Mouse (Mus musculus): ENCODE results near the gene Exosc5.

The Exosc5 gene

DNA sequence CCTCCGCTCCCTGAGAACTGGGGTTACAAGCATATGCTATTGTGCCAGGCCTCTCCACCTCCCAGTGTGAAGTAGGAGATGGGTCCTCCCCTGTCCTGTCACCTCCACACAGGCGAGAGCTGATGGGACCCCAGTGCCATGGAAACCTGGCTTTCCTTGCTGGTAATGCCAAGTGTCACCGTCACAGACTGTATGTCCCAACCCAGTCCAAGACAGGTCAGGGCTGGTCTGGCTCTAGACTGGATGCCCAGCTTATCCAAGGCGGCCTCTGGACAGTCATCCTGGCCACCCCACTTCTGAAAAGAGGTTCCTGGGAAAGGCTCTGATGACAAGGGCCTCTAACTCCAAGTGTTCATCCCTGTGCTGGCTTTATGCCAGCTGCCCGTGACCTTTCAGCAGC, 21.9 kb upstream of the Exosc5 start:
- no peak for DNase-seq

DNA sequence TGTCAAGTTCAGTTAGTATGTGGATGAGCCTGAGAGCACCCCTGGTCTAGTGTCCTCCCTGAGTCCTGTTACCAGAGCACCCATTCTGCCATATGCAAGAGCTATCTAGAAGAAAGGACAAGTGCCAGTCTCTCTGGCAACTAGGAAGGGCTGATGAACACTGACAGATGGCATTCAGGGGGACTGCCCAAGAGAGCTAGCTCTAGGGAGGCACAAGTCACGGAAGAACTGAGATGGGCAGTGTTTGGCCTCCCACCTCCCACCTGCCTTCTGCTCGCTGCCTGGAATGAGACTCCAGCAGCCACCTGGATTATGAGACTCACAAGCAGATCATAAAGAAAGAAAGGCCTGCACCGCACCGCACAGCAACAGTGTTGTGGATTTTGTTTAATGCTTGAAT, 19.2 kb upstream of the Exosc5 start:
- no peak for DNase-seq

DNA sequence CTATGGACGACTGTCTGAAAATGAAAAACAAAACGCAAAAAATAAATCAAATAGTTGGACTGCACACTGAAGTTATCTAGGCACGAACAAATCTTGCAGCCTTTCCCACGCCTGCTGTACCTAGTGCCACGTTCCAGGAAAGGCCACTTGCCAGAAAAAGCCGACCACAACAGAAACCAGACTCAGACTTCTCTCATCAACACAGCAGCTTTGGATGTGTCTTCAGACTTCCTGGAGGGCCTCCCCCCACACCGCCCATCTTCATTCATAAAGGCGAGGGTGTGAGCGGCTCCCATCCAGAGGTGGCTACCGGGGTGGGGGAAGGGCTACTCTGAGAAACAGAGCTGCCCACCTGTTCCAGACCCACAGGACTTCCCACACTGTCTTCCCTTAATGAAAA, 14.8 kb upstream of the Exosc5 start:
- no peak for DNase-seq

DNA sequence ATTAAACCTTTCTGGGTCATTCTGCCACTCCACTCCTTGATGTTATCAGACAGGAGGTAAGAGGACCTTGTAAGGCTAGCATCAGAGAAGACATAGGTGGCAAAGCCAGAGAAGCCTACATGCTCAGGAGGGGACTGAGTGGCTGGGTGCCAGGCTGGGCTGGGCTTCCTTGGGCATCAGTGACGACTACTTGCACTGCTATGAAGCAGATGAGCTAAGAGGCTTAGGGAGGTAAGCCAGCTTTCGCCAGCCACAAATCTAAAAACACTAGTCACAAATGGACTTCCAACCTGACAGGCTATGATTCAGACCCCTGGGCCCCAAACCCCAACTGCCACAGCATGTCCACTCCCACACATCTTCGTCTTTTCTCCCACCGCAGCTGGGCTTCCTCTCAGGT, 14.3 kb upstream of the Exosc5 start:
- no peak for DNase-seq

DNA sequence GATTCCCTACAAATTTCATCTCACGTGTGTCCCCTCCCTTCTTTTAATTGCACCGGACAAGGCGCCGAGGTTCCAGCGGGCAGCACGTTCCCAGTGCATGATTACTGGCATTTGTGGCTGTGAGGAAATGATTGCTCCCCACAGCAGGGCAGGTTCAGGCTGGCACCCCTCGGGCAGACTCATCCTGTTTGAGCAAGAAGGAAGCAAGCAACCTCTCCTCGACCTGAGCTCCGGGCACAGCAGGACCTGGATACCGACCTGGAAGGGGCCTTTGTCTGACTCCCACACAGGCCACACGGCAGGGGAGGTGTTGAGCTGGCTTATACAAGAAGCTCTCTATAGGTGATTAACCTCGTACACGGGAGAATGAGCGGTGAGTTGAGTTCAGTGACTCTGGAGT, 13.9 kb upstream of the Exosc5 start:
- DNase-seq, result no peak

DNA sequence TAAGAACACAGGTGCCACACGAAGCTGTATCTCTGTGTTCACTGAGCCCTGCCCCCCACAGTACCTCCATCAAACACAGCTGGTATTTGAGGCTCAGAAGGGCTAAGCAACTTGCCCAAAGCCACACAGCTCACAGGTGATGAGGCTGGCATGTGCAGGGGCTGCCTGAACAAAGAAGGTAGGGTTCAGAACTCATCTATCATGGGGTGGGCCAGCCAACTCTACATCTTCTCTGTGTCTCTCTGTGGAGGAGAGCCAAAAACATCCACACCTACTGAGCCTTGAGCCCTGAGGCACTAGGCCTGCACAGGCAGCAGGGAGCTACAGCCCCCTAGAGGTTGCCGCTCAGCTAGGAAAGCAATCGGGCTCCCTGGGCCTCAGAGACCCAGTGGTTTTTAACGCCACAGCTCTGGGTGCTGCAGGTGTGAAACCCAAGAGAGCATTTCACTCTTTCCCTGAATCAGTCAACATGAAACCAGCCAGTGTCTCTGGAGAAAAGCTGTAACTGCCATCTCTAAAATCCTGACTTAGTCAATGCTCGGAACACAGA, 11.3 kb upstream of the Exosc5 start:
- peak; percentile 27 for DNase-seq

DNA sequence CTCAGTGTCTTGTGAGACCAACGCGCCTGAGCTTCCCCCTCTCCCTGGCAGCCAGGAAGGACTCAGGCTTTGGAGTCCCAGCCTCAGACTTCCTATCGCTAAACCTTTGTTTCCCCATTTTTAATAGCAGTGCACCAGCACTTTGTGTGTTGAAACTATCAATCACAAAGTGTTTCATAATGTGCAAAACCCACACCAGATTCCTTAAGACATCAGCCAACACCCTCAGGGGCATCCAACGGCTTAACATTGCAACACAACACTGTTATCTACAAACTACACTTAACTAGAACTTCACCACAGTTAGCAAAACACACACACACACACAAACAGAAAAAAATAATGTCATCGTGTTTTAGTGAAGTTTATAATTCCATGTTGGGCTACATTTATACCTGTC, 9.1 kb upstream of the Exosc5 start:
- no peak for DNase-seq

DNA sequence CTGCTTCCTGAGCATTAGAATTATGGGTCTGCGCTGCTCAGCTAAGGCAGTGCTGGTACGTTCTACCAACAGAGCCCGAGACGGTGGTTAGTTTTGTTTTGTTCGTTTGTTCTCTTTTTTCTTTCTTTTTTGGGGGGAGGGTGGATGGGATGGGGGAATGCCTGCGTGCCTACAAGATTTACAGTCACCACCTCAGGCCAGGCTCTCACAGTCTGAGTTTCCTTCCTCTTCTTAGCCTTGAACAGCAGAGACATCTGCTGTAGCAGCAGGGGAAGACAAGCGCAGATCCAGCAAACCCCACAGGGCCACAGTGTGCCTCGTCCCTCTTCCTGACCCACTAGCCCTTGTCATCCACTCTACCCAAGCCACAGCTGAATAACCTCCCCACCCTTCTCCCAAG, 7.7 kb upstream of the Exosc5 start:
- DNase-seq, result peak; percentile 31

DNA sequence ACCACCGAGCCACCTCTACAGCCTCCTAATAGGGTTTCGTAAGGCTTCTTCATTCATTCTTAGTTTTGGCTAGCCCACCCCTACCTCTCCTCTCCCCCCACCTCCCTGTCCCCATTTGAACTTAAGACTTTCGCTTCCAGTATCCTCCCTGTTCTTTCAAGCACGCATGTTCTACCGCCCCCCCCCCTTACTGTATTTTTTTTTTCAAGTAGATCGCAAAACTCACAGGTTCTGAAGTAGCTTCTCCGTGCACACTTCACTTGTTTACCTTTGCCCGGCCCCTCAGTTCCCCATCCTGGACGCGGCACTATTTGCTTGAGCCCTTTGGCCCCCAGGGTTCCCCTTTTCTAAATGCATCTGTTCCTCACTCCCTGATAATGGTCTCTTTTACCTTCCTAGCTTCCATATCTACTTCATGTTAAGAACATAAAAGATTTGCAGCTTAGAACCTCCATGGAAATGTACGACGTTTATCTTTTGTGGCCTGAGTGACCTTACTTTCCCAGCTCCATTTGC, 6.7 kb upstream of the Exosc5 start:
- no peak for DNase-seq

DNA sequence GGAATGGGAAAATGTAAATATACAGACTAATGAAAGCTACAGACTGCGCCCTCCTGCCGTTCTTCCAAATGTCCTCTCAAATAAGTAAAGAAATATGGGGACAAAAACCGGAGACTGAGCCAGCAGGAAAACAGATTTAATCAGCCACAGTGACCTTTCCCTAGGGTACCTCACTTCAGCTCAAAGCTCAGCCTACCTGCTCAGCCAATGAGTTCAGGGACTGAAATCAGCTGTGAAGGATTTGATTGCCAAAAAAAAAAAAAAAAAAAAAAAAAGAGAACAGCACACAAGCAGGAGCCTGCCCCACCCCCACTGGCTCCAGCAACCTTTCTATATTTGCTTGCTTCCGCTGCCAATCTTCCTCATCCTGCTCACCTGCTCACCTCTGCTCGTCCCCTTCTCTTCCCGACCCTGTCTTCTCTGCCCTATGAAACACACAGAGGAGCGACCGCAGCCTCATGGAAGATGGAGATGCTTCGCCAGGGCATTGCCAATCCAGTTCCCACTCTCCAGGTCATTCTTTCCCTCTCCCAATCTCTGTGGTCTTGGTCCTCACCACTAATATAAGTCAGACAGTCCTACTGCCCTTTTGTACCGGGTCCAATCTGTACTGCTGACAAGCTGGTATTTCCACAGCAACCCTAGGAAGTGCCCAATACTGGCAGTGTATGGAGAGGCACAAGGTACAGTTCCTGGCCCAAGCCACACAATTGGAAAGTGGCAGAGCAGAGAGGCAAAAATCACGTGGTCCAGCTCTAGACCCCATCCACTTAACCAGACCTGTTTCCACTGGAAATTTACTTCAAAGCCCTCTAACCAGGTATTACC, 3.1 kb upstream of the Exosc5 start:
- no peak for DNase-seq

DNA sequence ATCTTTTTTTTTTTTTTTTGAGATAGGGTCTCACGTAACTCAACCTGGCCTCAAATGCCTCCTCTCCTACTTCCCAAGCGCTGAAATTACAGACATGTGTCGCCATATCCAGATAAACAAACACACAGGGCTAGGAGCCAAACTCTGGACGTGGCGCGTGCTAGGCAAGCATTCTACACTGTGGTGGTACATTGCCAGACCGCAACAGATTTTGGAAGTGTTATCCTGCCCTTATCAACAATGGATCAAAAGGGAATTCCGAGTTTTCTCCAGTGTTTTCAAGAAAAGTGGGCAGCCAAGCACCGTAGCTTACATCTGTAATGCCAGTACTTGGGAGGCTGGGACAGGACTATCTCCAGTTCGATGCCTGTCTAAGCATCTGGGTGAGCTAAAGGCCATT, 1.2 kb upstream of the Exosc5 start:
- no peak for DNase-seq

DNA sequence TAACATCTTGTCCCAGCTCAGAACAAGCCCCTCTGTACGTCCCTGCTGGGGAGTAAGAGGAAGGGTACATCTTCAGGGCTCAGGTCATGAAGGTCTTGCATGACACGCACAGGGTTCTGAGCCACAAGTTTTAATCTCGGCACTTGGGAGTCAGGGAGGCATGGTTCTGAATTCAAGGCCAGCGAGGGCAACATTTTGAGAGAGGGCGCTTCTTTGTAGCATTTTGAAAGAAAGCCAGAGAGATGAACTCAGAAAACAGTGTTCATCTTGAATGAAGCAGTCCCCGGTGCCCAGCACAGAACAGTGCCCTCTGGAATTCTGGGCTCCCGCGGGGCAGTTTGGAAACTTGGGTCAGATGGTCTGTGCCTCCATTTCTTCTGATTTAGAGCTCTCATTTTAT, 7.4 kb downstream of the Exosc5 start:
- DNase-seq, result no peak

DNA sequence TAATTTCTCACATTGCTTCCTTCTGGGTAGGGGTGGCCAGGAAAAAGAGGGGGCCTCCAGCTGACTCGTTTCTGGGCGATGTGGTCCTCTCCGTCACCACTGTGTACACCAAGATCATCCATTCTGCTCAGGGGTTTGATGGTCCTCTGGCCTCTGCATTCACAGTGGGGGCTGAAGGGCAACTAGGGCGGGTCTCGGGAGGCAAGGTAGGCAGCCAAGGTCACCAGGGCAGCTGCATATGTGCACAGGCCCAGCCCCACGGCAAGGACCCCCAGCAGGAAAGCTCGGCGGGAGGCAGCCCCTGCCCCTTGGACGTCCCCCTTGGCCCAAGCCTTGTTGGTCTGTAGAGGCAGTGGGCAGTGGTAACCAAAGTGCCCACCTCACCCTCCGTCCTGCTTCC, 10.2 kb downstream of the Exosc5 start:
- no peak for DNase-seq

DNA sequence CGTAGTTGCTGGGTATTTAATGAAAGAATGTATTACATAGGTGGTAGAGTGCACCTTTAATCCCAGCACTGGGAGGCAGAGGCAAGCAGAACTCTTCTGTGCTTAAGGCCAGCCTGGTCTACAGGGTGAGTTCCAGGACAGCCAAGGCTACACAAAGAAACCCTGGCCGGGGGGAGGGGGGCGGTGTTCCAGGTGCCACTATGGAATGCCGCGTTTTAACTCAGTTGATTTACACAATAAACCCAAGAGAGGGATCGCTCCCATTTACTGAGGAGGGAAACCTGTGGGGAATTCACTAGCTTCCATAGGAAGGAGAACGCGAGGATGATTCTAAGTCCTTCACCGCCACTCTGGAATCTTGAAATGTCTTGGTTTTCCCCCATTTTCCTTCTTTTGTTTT, 10.7 kb downstream of the Exosc5 start:
- no peak for DNase-seq

DNA sequence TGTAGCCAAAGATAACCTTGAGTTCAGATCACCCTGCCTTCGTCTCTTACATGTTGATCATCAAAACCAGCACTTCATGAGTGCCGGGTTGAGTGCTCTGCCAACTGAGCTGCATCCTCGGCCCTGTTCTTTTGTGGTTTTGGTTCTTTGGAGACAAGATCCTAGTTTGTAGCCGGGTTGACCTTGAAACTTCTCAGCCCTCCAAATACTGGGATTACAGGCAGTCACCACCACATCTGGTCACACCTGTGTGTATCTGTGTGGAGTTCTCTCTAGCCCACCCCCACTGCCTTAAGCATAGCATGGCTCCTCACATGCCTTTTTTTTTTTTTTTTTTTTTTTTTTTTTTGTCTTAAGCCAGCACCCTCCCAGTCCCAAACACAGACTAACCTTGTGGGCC, 11.1 kb downstream of the Exosc5 start:
- DNase-seq, result no peak

DNA sequence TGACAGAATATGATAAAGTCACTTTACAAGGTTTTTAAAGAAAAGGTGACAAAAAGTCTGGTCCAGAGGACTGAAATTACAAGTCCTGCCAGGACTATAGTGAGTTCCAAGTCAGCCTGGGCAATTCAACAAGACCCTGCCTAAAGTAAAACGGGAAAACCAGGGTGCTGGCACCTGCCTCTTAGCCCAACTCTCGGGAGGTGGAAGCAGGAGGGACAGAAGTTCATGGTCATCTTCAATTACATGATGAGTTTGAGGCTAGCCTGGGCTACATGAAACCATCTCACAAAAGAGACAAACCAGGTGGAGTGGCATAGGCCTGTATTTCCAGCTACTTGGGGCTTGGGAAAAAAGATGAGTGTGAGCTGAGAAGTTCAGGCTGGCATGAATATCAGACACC, 12.7 kb downstream of the Exosc5 start:
- no peak for DNase-seq

DNA sequence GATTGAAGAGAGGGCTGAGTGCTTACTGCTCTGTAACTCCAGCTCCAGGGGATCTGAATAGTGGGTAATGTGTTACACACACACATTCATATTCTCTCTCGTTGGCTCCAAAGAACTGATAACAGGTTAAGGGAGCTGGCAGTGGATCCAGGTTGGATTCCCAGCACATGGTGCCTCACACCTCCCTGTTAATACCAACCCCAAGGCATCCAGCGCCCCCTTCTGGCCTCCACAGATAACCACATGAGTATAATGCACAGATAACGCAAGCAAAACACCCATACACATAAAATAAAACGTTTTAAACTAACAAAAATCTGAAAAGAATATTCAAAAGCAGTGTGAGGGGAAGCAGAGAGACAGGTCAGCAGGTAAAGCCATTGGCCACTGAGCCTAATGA, 13.5 kb downstream of the Exosc5 start:
- DNase-seq, result no peak

DNA sequence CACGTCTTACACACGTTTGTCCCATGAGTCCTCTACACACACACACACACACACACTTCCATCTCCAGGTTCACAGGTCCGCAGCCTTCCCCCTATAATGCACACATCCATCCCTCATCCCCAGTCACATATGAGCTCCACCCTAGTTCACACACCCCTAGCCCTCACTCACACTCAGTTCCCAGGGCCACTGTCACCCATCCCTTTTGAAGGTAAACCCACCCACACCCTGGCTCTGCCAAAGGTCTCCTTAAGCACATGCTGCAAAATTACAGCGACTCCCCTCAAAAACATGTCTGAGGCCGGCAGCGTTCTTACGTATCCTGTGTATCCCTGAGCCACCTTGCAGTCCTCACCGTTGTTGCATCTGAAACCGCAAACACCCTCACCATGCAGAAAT, 15.3 kb downstream of the Exosc5 start:
- DNase-seq, result no peak

DNA sequence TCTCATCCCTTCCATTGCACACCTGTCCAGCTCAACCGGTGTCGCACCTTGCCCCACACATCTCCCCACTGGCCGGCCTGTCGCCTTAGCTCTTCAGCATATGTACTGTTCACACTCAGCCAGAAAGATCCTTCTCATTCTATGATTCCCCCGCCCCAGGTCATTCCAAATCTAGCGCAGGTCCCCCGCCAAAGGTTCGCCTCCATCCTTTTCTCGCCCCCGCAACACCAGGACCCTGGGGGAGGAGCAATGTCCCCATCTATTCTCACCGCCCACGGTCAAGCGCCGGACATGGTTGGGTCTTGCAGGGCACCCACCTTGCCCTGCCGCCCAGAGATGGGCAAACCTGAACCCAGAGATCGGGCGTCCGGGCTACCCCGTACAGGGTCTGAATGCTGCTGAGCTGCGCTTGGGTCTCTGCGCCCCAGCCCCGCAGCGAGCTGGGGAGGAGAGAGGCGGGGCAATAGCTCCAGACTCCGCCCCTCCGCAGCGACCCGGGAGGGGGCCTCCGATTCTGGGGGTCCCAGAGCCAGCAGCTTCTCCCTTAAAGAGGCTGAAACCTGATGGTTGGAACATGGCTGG, 15.8 kb downstream of the Exosc5 start, which contains the start of gene Tmem91:
TSS of gene Tmem91 (minus strand) at position 448 of the 582 bp plus-strand sequence.
- DNase-seq, result no peak

DNA sequence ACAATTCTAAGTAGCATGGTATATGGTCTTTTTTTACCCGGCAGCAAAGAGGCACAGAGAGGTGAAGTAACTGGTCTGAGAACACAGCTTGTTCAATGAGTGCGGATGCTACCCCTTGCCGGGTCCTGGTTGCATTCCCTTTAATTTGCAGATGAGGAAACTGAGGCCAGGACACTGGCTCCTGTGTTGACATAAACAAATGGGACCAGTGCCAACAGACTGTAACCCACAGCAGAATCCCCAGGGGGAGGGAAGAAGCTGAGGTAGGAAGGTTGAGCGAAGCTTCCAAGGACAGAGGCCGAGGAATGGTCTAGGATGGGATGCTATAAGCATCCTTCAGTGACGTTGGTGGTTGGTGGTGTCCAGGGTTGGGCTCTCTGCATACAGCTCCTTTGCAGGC, 16.4 kb downstream of the Exosc5 start:
- no peak for DNase-seq

DNA sequence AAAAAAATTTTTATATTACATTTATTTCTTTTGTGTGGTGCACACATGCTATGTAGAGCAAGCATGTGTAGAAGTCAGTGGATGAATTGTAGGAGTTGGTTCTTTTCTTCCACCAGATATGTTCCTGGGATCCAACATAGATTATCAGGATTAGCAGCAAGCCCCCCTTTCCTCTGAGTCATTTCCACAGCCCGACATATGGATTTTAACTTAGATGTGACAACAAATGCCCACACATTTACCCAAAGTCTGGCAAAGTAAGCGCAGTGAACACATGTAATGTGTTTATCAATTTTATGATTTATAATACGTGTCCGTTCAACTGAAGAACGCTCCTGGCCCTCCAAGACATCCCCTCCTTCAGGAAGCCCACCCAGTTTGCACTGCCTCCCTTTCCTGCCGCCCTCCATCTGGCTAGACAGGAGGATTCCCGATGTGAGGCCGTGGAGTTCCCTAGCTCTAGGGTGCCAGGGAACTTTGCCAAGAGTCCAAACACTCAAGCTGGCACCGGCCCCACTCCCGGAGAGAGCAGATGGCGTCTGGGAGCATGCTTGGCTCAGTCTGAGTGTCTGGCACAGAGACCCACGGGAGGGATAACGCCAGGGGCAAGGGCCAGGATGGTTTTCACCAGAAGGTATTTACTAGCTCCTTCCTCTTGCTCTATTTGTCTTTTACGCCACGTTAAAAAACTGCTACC, 17.3 kb downstream of the Exosc5 start:
- DNase-seq, result no peak

DNA sequence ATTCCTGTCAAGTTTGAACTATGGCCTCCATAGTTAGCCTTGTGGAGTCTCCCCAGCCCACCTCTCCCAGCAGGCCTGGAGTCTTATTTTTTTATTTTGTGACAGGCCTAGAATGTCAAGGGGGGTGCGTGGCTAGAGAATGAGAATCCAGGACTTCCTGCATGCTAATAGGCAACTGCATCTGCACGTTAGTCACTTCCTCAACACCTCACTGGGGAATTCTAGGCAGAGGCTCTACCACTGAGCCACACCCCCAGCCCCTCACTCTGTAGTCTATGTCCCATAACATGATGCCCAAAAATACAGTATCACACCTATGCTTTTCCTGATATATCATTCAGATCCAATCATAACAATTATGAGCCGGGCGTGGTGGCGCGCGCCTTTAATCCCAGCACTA, 18.0 kb downstream of the Exosc5 start:
- no peak for DNase-seq

DNA sequence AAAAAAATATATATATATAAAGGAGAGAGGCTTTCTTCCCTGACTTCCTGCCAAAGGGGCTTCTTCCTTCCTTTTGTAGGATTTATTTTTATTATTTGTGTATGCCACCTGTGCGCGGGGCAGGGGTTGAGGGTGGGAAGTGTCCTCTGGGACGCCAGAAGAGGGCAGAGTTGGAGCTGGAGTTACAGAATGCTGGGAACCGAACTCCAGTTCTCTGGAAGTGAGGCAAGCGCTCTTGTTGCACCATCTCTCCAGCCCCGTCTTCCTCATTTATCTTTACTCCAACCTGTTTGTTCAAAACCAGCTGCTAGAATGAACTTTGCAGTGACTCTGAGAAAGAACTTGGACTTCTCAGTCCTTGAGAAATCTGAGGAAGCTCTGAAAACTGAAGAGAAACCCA, 21.0 kb downstream of the Exosc5 start:
- no peak for DNase-seq

All from liver (tissue).